Mouse (Mus musculus) lung, adult 2 months (tissue): Measurements from ENCODE around the gene Fam120a.

Experiments
- CTCF ChIP-seq: fragments of 200-500 bp; IDR thresholded peaks from 2 replicates; pipeline ENCODE4 v1.5.1; 2011; ENCODE audit warnings: mild to moderate bottlenecking, low read length, control low read depth; ENCODE audit not compliant: insufficient read depth
- POLR2A ChIP-seq: fragments of 200-500 bp; IDR thresholded peaks from 2 replicates; pipeline ENCODE4 v1.6.1; 2011; ENCODE audit warnings: low read depth, mild to moderate bottlenecking, control low read depth, low read length, borderline replicate concordance; ENCODE audit errors: extremely low read depth

DNA sequence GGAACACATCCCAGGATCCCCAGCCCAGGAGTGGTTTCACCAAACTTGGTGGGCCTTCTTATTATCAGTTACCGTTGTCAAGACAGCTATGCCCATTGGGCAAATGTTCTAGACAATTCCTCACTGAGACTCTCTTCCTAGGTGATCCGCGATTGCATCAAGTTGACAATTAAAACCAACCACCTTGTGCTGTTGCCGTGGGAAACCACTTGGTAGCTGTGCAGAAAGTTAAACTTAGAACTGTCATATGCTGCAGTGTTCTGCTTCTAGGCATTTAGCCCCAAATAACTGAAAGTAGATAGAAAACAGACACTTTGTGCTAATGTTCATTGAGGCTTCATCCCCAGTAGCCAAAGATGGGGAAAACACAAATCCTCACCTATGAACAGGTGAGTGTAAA is 28.9 kb upstream of the Fam120a start:
- TF ChIP-seq CTCF (no peak), POLR2A (no peak)
